ENCODE assay signal across 17 mouse cellular contexts in the genomic region with DNA sequence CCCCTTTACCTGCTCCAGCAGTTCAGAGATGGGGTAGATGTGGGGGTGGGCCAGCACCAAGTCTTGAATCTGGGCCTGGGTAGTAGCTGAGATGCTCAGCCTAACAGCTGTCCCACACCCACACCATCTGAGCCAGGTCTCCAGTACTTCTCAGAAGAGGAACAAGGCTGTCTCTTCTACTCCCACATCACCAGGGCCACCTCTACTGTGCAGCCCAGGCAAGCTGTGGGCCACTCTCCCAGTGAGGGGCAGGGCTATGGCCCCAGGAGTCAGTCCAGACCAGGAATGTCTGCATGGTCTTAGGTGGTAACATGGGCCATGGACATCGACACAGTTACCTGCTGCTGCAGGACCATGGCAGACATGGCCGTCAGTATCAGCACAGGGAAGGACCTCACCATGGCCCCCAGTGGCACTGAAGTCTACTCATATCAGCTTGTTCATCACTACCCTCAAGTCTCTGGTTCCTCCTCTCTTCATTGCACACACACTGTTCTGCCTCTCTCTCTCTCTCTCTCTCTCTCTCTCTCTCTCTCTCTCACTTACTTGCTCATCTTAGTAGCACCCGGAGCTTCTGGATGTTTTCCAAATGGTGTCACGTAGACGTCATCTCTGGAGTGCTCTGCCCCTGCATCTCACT. TPM values are rescaled to one million over a fixed set of nuclear protein-coding genes. Genes with fewer than 3 reads are reported as not detected.
A peak's percentile ranks its signal among the peaks of the same experiment; 100 is the strongest.
DNase-seq lines count a peak whose midpoint lies in the region; ATAC-seq and TF ChIP-seq lines count a peak whose summit lies in the region.
"Had no signal": no experiment of that assay in that cellular context is flagged by ENCODE, and none has a peak within 500 bp of the region (broad histone marks: within the 10 kb centered on the region; RNA-seq: fewer than 3 reads in every experiment).

No protein-coding gene starts in this region.

- H3K9me3 ChIP-seq in kidney, embryonic 16.5 days (ENCODE audit: low read length) = peaks cover 5% of the 10 kb centered on the region; the same call in 1 of the 2 replicates
- 0 out of 2 replicates have a peak, but pooled peaks cover 4% of the 10 kb centered on the region for H3K9me3 ChIP-seq in kidney, embryonic 15.5 days (replicated peaks)
- H3K9me3 ChIP-seq in liver, postnatal 0 days (ENCODE audit: low read length) = no peaks in the 10 kb centered on the region
- H3K9me3 ChIP-seq in stomach, postnatal 0 days (ENCODE audit: control insufficient read depth, low read length) = no peaks in the 10 kb centered on the region
- H3K9me3 ChIP-seq: embryonic facial prominence, embryonic 10.5 days; hindbrain, embryonic 12.5 days; lung, embryonic 15.5 days had no signal

- H3K27ac ChIP-seq in kidney, embryonic 16.5 days (ENCODE audit: low read length) = no peak overlapping the region
- no peak overlapping the region for H3K27ac ChIP-seq in kidney, embryonic 15.5 days
- H3K27ac ChIP-seq in liver, postnatal 0 days (ENCODE audit: low read depth) = 0 out of 2 replicates have a peak overlapping the region, but pooled peaks have one; percentile 12
- H3K27ac ChIP-seq in stomach, postnatal 0 days (replicated peaks) = no peak overlapping the region
- H3K27ac ChIP-seq: embryonic facial prominence, embryonic 10.5 days; heart, adult 2 months; hindbrain, embryonic 12.5 days; layer of hippocampus, adult 2 months; lung, embryonic 15.5 days had no signal

- ATAC-seq in kidney, embryonic 16.5 days (ENCODE audit: low FRiP score, low TSS enrichment) = peak; percentile 31; the same call in 1 of the 2 replicates
- ATAC-seq in kidney, embryonic 15.5 days (replicated peaks; ENCODE audit: low FRiP score) = no peak
- ATAC-seq in erythroblast, adult 5-6 weeks (replicated peaks; ENCODE audit: low FRiP score, poor library complexity, severe bottlenecking) = peak; percentile 69
- peak; percentile 38 for ATAC-seq in liver, postnatal 0 days
- peak; percentile 10; the same call in 1 of the 2 replicates for ATAC-seq in stomach, postnatal 0 days (ENCODE audit: low FRiP score, low TSS enrichment)
- ATAC-seq: forebrain, postnatal 0 days had no signal

- no peak overlapping the region for H3K9ac ChIP-seq in kidney, embryonic 16.5 days (replicated peaks; ENCODE audit: low read length)
- H3K9ac ChIP-seq in kidney, embryonic 15.5 days = no peak overlapping the region
- H3K9ac ChIP-seq in liver, postnatal 0 days (replicated peaks) = no peak overlapping the region
- H3K9ac ChIP-seq in stomach, postnatal 0 days (ENCODE audit: low read length) = no peak overlapping the region
- H3K9ac ChIP-seq: forebrain, postnatal 0 days; hindbrain, embryonic 12.5 days; lung, embryonic 15.5 days had no signal

- H3K4me1 ChIP-seq in kidney, embryonic 16.5 days (ENCODE audit: insufficient read depth, low read length) = no peaks in the 10 kb centered on the region
- H3K4me1 ChIP-seq in kidney, embryonic 15.5 days = no peaks in the 10 kb centered on the region
- peaks cover 5% of the 10 kb centered on the region for H3K4me1 ChIP-seq in liver, postnatal 0 days (ENCODE audit: insufficient read depth)
- H3K4me1 ChIP-seq in stomach, postnatal 0 days (replicated peaks; ENCODE audit: control insufficient read depth, insufficient read depth) = no peaks in the 10 kb centered on the region
- H3K4me1 ChIP-seq: embryonic facial prominence, embryonic 10.5 days; hindbrain, embryonic 12.5 days had no signal

- H3K4me2 ChIP-seq in kidney, embryonic 16.5 days (replicated peaks; ENCODE audit: low read depth, low read length) = no peak overlapping the region
- H3K4me2 ChIP-seq in kidney, embryonic 15.5 days = no peak overlapping the region
- no peak overlapping the region for H3K4me2 ChIP-seq in liver, postnatal 0 days (ENCODE audit: low read depth, low read length)
- H3K4me2 ChIP-seq in stomach, postnatal 0 days (replicated peaks; ENCODE audit: low read depth) = no peak overlapping the region
- H3K4me2 ChIP-seq: hindbrain, embryonic 12.5 days; lung, embryonic 15.5 days had no signal

- no peak for TF ChIP-seq EP300 in liver, postnatal 0 days (IDR thresholded peaks at IDR 0.05; ENCODE audit: low read depth)
- TF ChIP-seq EP300 in stomach, postnatal 0 days (optimal IDR thresholded peaks at IDR 0.05) = no peak

- H3K4me3 ChIP-seq in kidney, embryonic 16.5 days (ENCODE audit: low read length) = no peak overlapping the region
- no peak overlapping the region for H3K4me3 ChIP-seq in kidney, embryonic 15.5 days (replicated peaks)
- H3K4me3 ChIP-seq in liver, postnatal 0 days (ENCODE audit: low read depth, low read length) = no peak overlapping the region
- no peak overlapping the region for H3K4me3 ChIP-seq in stomach, postnatal 0 days (ENCODE audit: low read depth, low read length)
- H3K4me3 ChIP-seq: embryonic facial prominence, embryonic 10.5 days; erythroblast, embryonic 14.5 days; heart, adult 2 months; hindbrain, embryonic 12.5 days; layer of hippocampus, adult 2 months; lung, embryonic 15.5 days had no signal

- WGBS in kidney, embryonic 16.5 days = 75% methylated on average over 5 of the region's 5 CpGs
- WGBS in kidney, embryonic 15.5 days = 89% methylated on average over 5 of the region's 5 CpGs
- 60% methylated on average over 5 of the region's 5 CpGs for WGBS in liver, postnatal 0 days (ENCODE audit: insufficient replicate concordance)
- 84% methylated on average over 5 of the region's 5 CpGs for WGBS in stomach, postnatal 0 days

- no peaks in the 10 kb centered on the region for H3K27me3 ChIP-seq in kidney, embryonic 16.5 days (ENCODE audit: insufficient read depth, low read length)
- H3K27me3 ChIP-seq in kidney, embryonic 15.5 days = no peaks in the 10 kb centered on the region
- H3K27me3 ChIP-seq in liver, postnatal 0 days (ENCODE audit: insufficient read depth, low read length) = no peaks in the 10 kb centered on the region
- H3K27me3 ChIP-seq in stomach, postnatal 0 days (ENCODE audit: control insufficient read depth, insufficient read depth, low read length) = no peaks in the 10 kb centered on the region
- H3K27me3 ChIP-seq: hindbrain, embryonic 12.5 days; lung, embryonic 15.5 days had no signal

- DNase-seq in liver, postnatal 0 days = no peak
- no peak for DNase-seq in stomach, postnatal 0 days (ENCODE audit: low spot score)
- DNase-seq in retina, postnatal 1 day = no peak
- DNase-seq in adrenal gland, postnatal 4 days (ENCODE audit: low spot score in 2 of 2) = no peak
- DNase-seq: cerebellum, adult 18-20 months; forebrain, postnatal 0 days; heart, adult 2 months; kidney, postnatal 10 days; right cerebral cortex, postnatal 14 days had no signal

- TF ChIP-seq CTCF in liver, postnatal 0 days (IDR thresholded peaks at IDR 0.05; ENCODE audit: low read depth) = no peak
- no peak for TF ChIP-seq CTCF in stomach, postnatal 0 days (IDR thresholded peaks at IDR 0.05; ENCODE audit: low read depth)

- H3K36me3 ChIP-seq in kidney, embryonic 16.5 days (ENCODE audit: insufficient read depth, low read length) = no peaks in the 10 kb centered on the region
- no peaks in the 10 kb centered on the region for H3K36me3 ChIP-seq in kidney, embryonic 15.5 days
- H3K36me3 ChIP-seq in liver, postnatal 0 days (replicated peaks; ENCODE audit: insufficient read depth, low read length) = no peaks in the 10 kb centered on the region
- H3K36me3 ChIP-seq in stomach, postnatal 0 days (ENCODE audit: control insufficient read depth, insufficient read depth, low read length) = no peaks in the 10 kb centered on the region
- H3K36me3 ChIP-seq: embryonic facial prominence, embryonic 10.5 days; hindbrain, embryonic 12.5 days; lung, embryonic 15.5 days had no signal

RNA-seq across cellular contexts. Expression of a gene that starts 15.8 kb away (rescaled TPM):
- polyA plus RNA-seq in kidney, embryonic 16.5 days (2015; fragmentation: Nextera tagmentation; extraction: Ambion mirVana) = 37.5 and 38.6 TPM in 2 replicates
- 35.0 TPM in 2 replicates for polyA plus RNA-seq in kidney, embryonic 15.5 days (2015; fragmentation: Nextera tagmentation; extraction: Ambion mirVana)
- total RNA-seq in erythroblast, adult 5-6 weeks (2015; ENCODE audit: low replicate concordance) = 57.6 and 68.1 TPM in 2 replicates
- total RNA-seq in erythroblast, adult 5-6 weeks (2017; ENCODE audit: low replicate concordance) = 43.8 and 45.8 TPM in 2 replicates
- 32.5 and 34.3 TPM in 2 replicates for polyA plus RNA-seq in liver, postnatal 0 days (2015; fragmentation: Nextera tagmentation; extraction: Ambion mirVana)
- polyA plus RNA-seq in stomach, postnatal 0 days (2015; fragmentation: Nextera tagmentation; extraction: Ambion mirVana) = 130 and 148 TPM in 2 replicates
- total RNA-seq in adrenal gland, postnatal 4 days (2021) = 10 to 100 TPM; 35.9 to 38.1 TPM

RNA-seq across cellular contexts. Expression of a gene that starts 58.0 kb away (rescaled TPM):
- polyA plus RNA-seq in kidney, embryonic 16.5 days (2015; fragmentation: Nextera tagmentation; extraction: Ambion mirVana) = 12.8 and 14.3 TPM in 2 replicates
- polyA plus RNA-seq in kidney, embryonic 15.5 days (2015; fragmentation: Nextera tagmentation; extraction: Ambion mirVana) = 12.3 and 12.8 TPM in 2 replicates
- 4.4 and 11.7 TPM in 2 replicates for total RNA-seq in erythroblast, adult 5-6 weeks (2015; ENCODE audit: low replicate concordance)
- total RNA-seq in erythroblast, adult 5-6 weeks (2017; ENCODE audit: low replicate concordance) = 7.2 and 8.9 TPM in 2 replicates
- 43.3 and 44.4 TPM in 2 replicates for polyA plus RNA-seq in liver, postnatal 0 days (2015; fragmentation: Nextera tagmentation; extraction: Ambion mirVana)
- polyA plus RNA-seq in stomach, postnatal 0 days (2015; fragmentation: Nextera tagmentation; extraction: Ambion mirVana) = 27.2 and 30.2 TPM in 2 replicates
- 10 to 100 TPM; 71.9 to 76.9 TPM for total RNA-seq in adrenal gland, postnatal 4 days (2021)
